Mouse (Mus musculus) myocyte (in vitro differentiated cells): ENCODE measurements around the gene Clint1.

Experiments used
- CEBPB ChIP-seq: IDR thresholded peaks from 2 replicates; pipeline ENCODE4 v1.6.1; 2011; ENCODE audit warnings: mild to moderate bottlenecking, moderate library complexity; ENCODE audit not compliant: poor library complexity, insufficient read depth, severe bottlenecking
- E2F4 ChIP-seq: IDR thresholded peaks from one replicate; pipeline ENCODE4 v1.6.1; 2011; ENCODE audit warnings: mild to moderate bottlenecking, control low read depth, moderate library complexity; ENCODE audit not compliant: insufficient read depth
- MAX ChIP-seq: IDR thresholded peaks from one replicate; pipeline ENCODE4 v1.6.1; 2011; ENCODE audit warnings: low read depth, mild to moderate bottlenecking, control low read depth
- MYOD1 ChIP-seq, 3 experiments: IDR thresholded peaks; one replicate each; pipeline ENCODE4 v1.6.1; 2011; ENCODE audit warnings: control low read depth in 2 of 3, low read depth in 2 of 3, mild to moderate bottlenecking in 2 of 3, moderate library complexity in 1 of 3; ENCODE audit not compliant: insufficient read length in 2 of 3, control insufficient read depth in 1 of 3
- MYOG ChIP-seq, 3 experiments: IDR thresholded peaks; one replicate each; pipeline ENCODE4 v1.6.1; 2011; ENCODE audit warnings: control low read depth in 2 of 3, low read depth in 2 of 3, mild to moderate bottlenecking in 2 of 3; ENCODE audit not compliant: insufficient read length in 2 of 3, control insufficient read depth in 1 of 3, insufficient read depth in 1 of 3
- POLR2A ChIP-seq: IDR thresholded peaks from one replicate; pipeline ENCODE4 v1.6.1; 2011; ENCODE audit warnings: low read depth, mild to moderate bottlenecking, control low read depth, moderate library complexity; ENCODE audit not compliant: insufficient read length
- SRF ChIP-seq: IDR thresholded peaks from one replicate; pipeline ENCODE4 v1.6.1; 2011; ENCODE audit warnings: low read depth; ENCODE audit not compliant: control insufficient read depth, insufficient read length
- TCF12 ChIP-seq: IDR thresholded peaks from one replicate; pipeline ENCODE4 v1.6.1; 2011; ENCODE audit warnings: mild to moderate bottlenecking, control low read depth; ENCODE audit not compliant: poor library complexity, insufficient read depth, severe bottlenecking
- TCF3 ChIP-seq: IDR thresholded peaks from one replicate; pipeline ENCODE4 v1.6.1; 2011; ENCODE audit warnings: low read depth, control low read depth; ENCODE audit not compliant: insufficient read length
- USF1 ChIP-seq: IDR thresholded peaks from one replicate; pipeline ENCODE4 v1.6.1; 2011; ENCODE audit warnings: low read depth, mild to moderate bottlenecking, control low read depth, moderate library complexity

DNA sequence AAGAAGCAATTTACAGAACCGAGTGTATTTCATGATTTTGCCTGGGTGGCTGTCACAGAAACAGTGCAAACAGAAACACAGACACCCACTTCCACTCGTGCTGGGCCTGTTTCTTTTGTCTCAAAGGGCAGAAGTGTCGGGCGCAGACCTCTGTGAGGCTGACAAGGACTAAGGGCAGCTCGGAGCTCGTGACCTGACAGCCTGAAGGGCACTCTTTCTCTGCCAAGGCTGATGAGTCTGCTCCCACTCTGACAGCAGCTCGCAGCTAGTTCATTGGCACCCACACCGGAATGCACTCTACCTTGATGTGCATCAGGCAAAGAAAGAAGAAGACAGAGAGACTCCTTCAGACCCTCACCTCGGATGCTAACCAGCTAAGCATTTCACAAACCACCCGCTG, 77.7 kb downstream of the Clint1 start:
- TF ChIP-seq POLR2A (no peak), MYOG (IDR thresholded peaks at IDR 0.05; ENCODE audit: control insufficient read depth in 1 of 3, insufficient read depth in 1 of 3, insufficient read length in 2 of 3, low read depth in 2 of 3) (no peak), E2F4 (no peak), CEBPB (no peak), USF1 (no peak), MAX (no peak), TCF3 (no peak), SRF (no peak), TCF12 (no peak), MYOD1 (IDR thresholded peaks at IDR 0.05; ENCODE audit: control insufficient read depth in 1 of 3, insufficient read length in 2 of 3, low read depth in 2 of 3) (no peak)
